Mouse (Mus musculus): ENCODE measurements around the gene Nod1.
A peak's percentile ranks its signal among the peaks of the same experiment; 100 is the strongest.
"Not testable (repeated sequence)": the region's sequence is repeated elsewhere in the genome, so short reads cannot be mapped to it uniquely, and the experiment has no call there.

Nod1 gene

GRCm38 (mm10) chr6:54979426-54979825 is 7.0 kb upstream of the Nod1 start:
- no peak for DNase-seq

GRCm38 (mm10) chr6:54975616-54976015 is 3.2 kb upstream of the Nod1 start:
- DNase-seq = no peak

GRCm38 (mm10) chr6:54974501-54974900 is 2.1 kb upstream of the Nod1 start:
- peak; percentile 32 to 34 for DNase-seq

GRCm38 (mm10) chr6:54972929-54973211 is 458 bp upstream of the Nod1 start:
- DNase-seq = peak; percentile 29 to 33

GRCm38 (mm10) chr6:54971731-54972110 is 691 bp downstream of the Nod1 start:
- DNase-seq = peak; percentile 54 to 65

GRCm38 (mm10) chr6:54970506-54970905 is 1.9 kb downstream of the Nod1 start:
- no peak for DNase-seq

GRCm38 (mm10) chr6:54969801-54970200 is 2.6 kb downstream of the Nod1 start:
- no peak for DNase-seq

GRCm38 (mm10) chr6:54967591-54967990 is 4.8 kb downstream of the Nod1 start:
- DNase-seq = no peak

GRCm38 (mm10) chr6:54965234-54965633 is 7.2 kb downstream of the Nod1 start:
- no peak for DNase-seq

- DNase-seq = no peak
These were observed 7.7 kb downstream of the Nod1 start for GRCm38 (mm10) chr6:54964755-54965154.

GRCm38 (mm10) chr6:54963599-54963998 is 8.8 kb downstream of the Nod1 start:
- DNase-seq = no peak

- no peak for DNase-seq
These were observed 14.8 kb downstream of the Nod1 start for GRCm38 (mm10) chr6:54957655-54958054.

GRCm38 (mm10) chr6:54956425-54956824 is 16.0 kb downstream of the Nod1 start:
- no peak for DNase-seq

GRCm38 (mm10) chr6:54955949-54956348 is 16.5 kb downstream of the Nod1 start:
- DNase-seq = no peak

- DNase-seq = no peak
These were observed 17.6 kb downstream of the Nod1 start for GRCm38 (mm10) chr6:54954659-54955414.

GRCm38 (mm10) chr6:54953399-54953798 is 19.0 kb downstream of the Nod1 start:
- not testable (repeated sequence) for DNase-seq

- DNase-seq = no peak
These were observed 19.9 kb downstream of the Nod1 start for GRCm38 (mm10) chr6:54952542-54952941.

- no peak for DNase-seq
These were observed 23.7 kb downstream of the Nod1 start for GRCm38 (mm10) chr6:54948682-54949081.

- no peak for DNase-seq
These were observed 26.0 kb downstream of the Nod1 start for GRCm38 (mm10) chr6:54946241-54946953.

- DNase-seq = no peak
These were observed 27.9 kb downstream of the Nod1 start for GRCm38 (mm10) chr6:54944551-54944950.

GRCm38 (mm10) chr6:54943753-54944152 is 28.7 kb downstream of the Nod1 start:
- no peak for DNase-seq

- no peak for DNase-seq
These were observed 29.1 kb downstream of the Nod1 start for GRCm38 (mm10) chr6:54943292-54943691.

GRCm38 (mm10) chr6:54941149-54941548 is 31.3 kb downstream of the Nod1 start:
- no peak for DNase-seq

GRCm38 (mm10) chr6:54940126-54940525 is 32.3 kb downstream of the Nod1 start:
- DNase-seq = no peak

- peak; percentile 40 to 51 for DNase-seq
These were observed 32.8 kb downstream of the Nod1 start for GRCm38 (mm10) chr6:54939631-54940030.

All from kidney, adult 8-10 months (tissue).